ENCODE assay signal across 8 mouse cellular contexts in genomic region chrX:73639255-73639675, GRCm38 (mm10). TPM values are rescaled to one million over a fixed set of nuclear protein-coding genes. Genes with fewer than 3 reads are reported as not detected.
DNase-seq lines count a peak whose midpoint lies in the region; ATAC-seq and TF ChIP-seq lines count a peak whose summit lies in the region.

TSS of gene Dusp9 (plus strand) at chrX:73639419.

- H3K4me3 ChIP-seq in embryonic facial prominence, embryonic 14.5 days (ENCODE audit: low read depth, low read length), result peak within 1 kb of the TSS; percentile 37
- H3K4me3 ChIP-seq in hindbrain, embryonic 14.5 days (replicated peaks; ENCODE audit: low read length), result peak within 1 kb of the TSS; percentile 26
- peak within 1 kb of the TSS; percentile 49; the same call in 1 of the 2 replicates for H3K4me3 ChIP-seq in liver, adult 2 months (ENCODE audit: insufficient read depth, low read depth, low read length)
- H3K4me3 ChIP-seq in midbrain, postnatal 0 days (ENCODE audit: low read depth, low read length), result peak within 1 kb of the TSS; percentile 20; the same call in 1 of the 2 replicates

- no peaks in the 10 kb centered on the region for H3K79me2 ChIP-seq in liver, adult 2 months (ENCODE audit: control insufficient read depth, insufficient read depth, low read length)

- H3K9ac ChIP-seq in embryonic facial prominence, embryonic 14.5 days (ENCODE audit: low read depth, low read length), result peak within 1 kb of the TSS; percentile 49
- no peak within 1 kb of the TSS for H3K9ac ChIP-seq in hindbrain, embryonic 14.5 days
- peak within 1 kb of the TSS; percentile 56; the same call in 1 of the 2 replicates for H3K9ac ChIP-seq in liver, adult 2 months (ENCODE audit: low read depth, low read length)
- H3K9ac ChIP-seq in midbrain, postnatal 0 days (replicated peaks; ENCODE audit: low read length, poor library complexity, severe bottlenecking), result no peak within 1 kb of the TSS

- H3K4me2 ChIP-seq in embryonic facial prominence, embryonic 14.5 days (ENCODE audit: low read depth, low read length), result peak within 1 kb of the TSS; percentile 65
- peak within 1 kb of the TSS; percentile 53 for H3K4me2 ChIP-seq in hindbrain, embryonic 14.5 days (replicated peaks)
- H3K4me2 ChIP-seq in midbrain, postnatal 0 days (ENCODE audit: low read depth, low read length, poor library complexity, severe bottlenecking), result peak within 1 kb of the TSS; percentile 36

- H3K4me1 ChIP-seq in embryonic facial prominence, embryonic 14.5 days (ENCODE audit: control insufficient read depth, insufficient read depth, low read length), result no peaks in the 10 kb centered on the region
- H3K4me1 ChIP-seq in hindbrain, embryonic 14.5 days (replicated peaks; ENCODE audit: control insufficient read depth, insufficient read depth, low read length), result 0 out of 2 replicates have a peak, but pooled peaks cover 5% of the 10 kb centered on the region
- peaks cover 3% of the 10 kb centered on the region for H3K4me1 ChIP-seq in liver, adult 2 months (ENCODE audit: control insufficient read depth, insufficient read depth, low read length)
- no peaks in the 10 kb centered on the region for H3K4me1 ChIP-seq in midbrain, postnatal 0 days (ENCODE audit: insufficient read depth, low read length)

- WGBS in embryonic facial prominence, embryonic 14.5 days, result 18% methylated on average over 21 of the region's 28 CpGs
- WGBS in hindbrain, embryonic 14.5 days, result 21% methylated on average over 22 of the region's 28 CpGs
- WGBS in liver, adult 2 months, result 2% methylated on average over 28 of the region's 28 CpGs
- WGBS in midbrain, postnatal 0 days, result 28% methylated on average over 24 of the region's 28 CpGs

- TF ChIP-seq POLR2A in liver, adult 2 months (IDR thresholded peaks at IDR 0.05; ENCODE audit: extremely low read depth, insufficient read depth, low read length), result no peak

- no peak for TF ChIP-seq CTCF in liver, adult 2 months (IDR thresholded peaks at IDR 0.05; ENCODE audit: low read depth, low read length)
- TF ChIP-seq CTCF in midbrain, postnatal 0 days (IDR thresholded peaks at IDR 0.05), result no peak

- no peak within 1 kb of the TSS for H3K27ac ChIP-seq in embryonic facial prominence, embryonic 14.5 days (replicated peaks; ENCODE audit: low read depth, low read length)
- no peak within 1 kb of the TSS for H3K27ac ChIP-seq in hindbrain, embryonic 14.5 days
- no peak within 1 kb of the TSS for H3K27ac ChIP-seq in liver, adult 2 months (replicated peaks; ENCODE audit: insufficient read depth, low read depth, low read length)
- H3K27ac ChIP-seq in midbrain, postnatal 0 days (ENCODE audit: low read depth, low read length), result no peak within 1 kb of the TSS

- ATAC-seq in embryonic facial prominence, embryonic 14.5 days (ENCODE audit: low read depth), result peak; percentile 88
- peak; percentile 72 for ATAC-seq in hindbrain, embryonic 14.5 days (ENCODE audit: low FRiP score)
- peak; percentile 35 for ATAC-seq in midbrain, postnatal 0 days (ENCODE audit: low FRiP score)
- ATAC-seq in activated CD4-positive, CD25-positive, alpha-beta regulatory T cell, adult 4 months, result no peak

- H3K9me3 ChIP-seq in embryonic facial prominence, embryonic 14.5 days (ENCODE audit: control insufficient read depth, low read length), result no peaks in the 10 kb centered on the region
- no peaks in the 10 kb centered on the region for H3K9me3 ChIP-seq in hindbrain, embryonic 14.5 days (ENCODE audit: control insufficient read depth, low read length)
- no peaks in the 10 kb centered on the region for H3K9me3 ChIP-seq in midbrain, postnatal 0 days (ENCODE audit: low read length)

- peak; percentile 30 for DNase-seq in urinary bladder, postnatal 14 days (ENCODE audit: low spot score)
- DNase-seq in urinary bladder, adult 18-20 months (ENCODE audit: low spot score in 2 of 2), result no peak
- DNase-seq in embryonic facial prominence, embryonic 14.5 days (ENCODE audit: low spot score), result peak; percentile 69
- DNase-seq in hindbrain, embryonic 14.5 days (ENCODE audit: low spot score), result peak; percentile 27
- peak; percentile 40 for DNase-seq in liver, adult 2 months (ENCODE audit: extremely low read depth, low read depth, low spot score)
- DNase-seq in midbrain, postnatal 0 days (ENCODE audit: low spot score), result peak; percentile 30
- no peak for DNase-seq in cerebellum, adult 11-12 months

- H3K27me3 ChIP-seq in embryonic facial prominence, embryonic 14.5 days (replicated peaks; ENCODE audit: control insufficient read depth, insufficient read depth, low read length), result peaks cover 54% of the 10 kb centered on the region
- peaks cover 70% of the 10 kb centered on the region for H3K27me3 ChIP-seq in hindbrain, embryonic 14.5 days (ENCODE audit: control insufficient read depth, insufficient read depth, low read length)
- 0 out of 2 replicates have a peak, but pooled peaks cover 2% of the 10 kb centered on the region for H3K27me3 ChIP-seq in liver, adult 2 months (ENCODE audit: control insufficient read depth, insufficient read depth, low read length)
- peaks cover 25% of the 10 kb centered on the region for H3K27me3 ChIP-seq in midbrain, postnatal 0 days (ENCODE audit: insufficient read depth, low read length)

- H3K36me3 ChIP-seq in embryonic facial prominence, embryonic 14.5 days (ENCODE audit: control insufficient read depth, insufficient read depth, low read length), result no peaks in the 10 kb centered on the region
- no peaks in the 10 kb centered on the region for H3K36me3 ChIP-seq in hindbrain, embryonic 14.5 days (replicated peaks; ENCODE audit: control insufficient read depth, insufficient read depth)
- no peaks in the 10 kb centered on the region for H3K36me3 ChIP-seq in liver, adult 2 months (ENCODE audit: control insufficient read depth, insufficient read depth, low read length)
- H3K36me3 ChIP-seq in midbrain, postnatal 0 days (ENCODE audit: insufficient read depth, low read length), result no peaks in the 10 kb centered on the region

RNA-seq across cellular contexts. Expression of gene Dusp9, which starts in this region (rescaled TPM):
- 1.6 and 2.2 TPM in 2 replicates for polyA plus RNA-seq in embryonic facial prominence, embryonic 14.5 days (2014; fragmentation: Nextera tagmentation; extraction: Ambion mirVana)
- 0.25 and 0.39 TPM in 2 replicates for polyA plus RNA-seq in hindbrain, embryonic 14.5 days (2014; fragmentation: Nextera tagmentation; extraction: Ambion mirVana)
- total RNA-seq in liver, adult 2 months (2014; rRNA removed), result 0.07 TPM in 1 of 2 replicates, not detected in the other
- polyA plus RNA-seq in liver, adult 2 months (2012; rRNA removed), result 0.04 TPM in 1 of 2 replicates, not detected in the other
- 1.4 and 2.1 TPM in 2 replicates for total RNA-seq in midbrain, postnatal 0 days (2014; rRNA removed)
- polyA plus RNA-seq in midbrain, postnatal 0 days (2015; fragmentation: Nextera tagmentation; extraction: Ambion mirVana), result 0.39 and 0.68 TPM in 2 replicates
- polyA plus RNA-seq in activated CD4-positive, CD25-positive, alpha-beta regulatory T cell, adult 4 months (2017; shearing (Covaris generic)), result under 1 TPM in 1 of 2 experiments, not detected in 1; 0.23 TPM

Comparison
In these comparisons a context has a peak if more than half of its experiments do, and no peak if none do; other contexts are left out.
1. DNase-seq: peak in urinary bladder, postnatal 14 days (single experiment), embryonic facial prominence, embryonic 14.5 days (single experiment) and midbrain, postnatal 0 days (single experiment); none in urinary bladder, adult 18-20 months (0 of 2) and cerebellum, adult 11-12 months (single experiment).
2. Peak in DNase-seq, ATAC-seq, H3K4me3 ChIP-seq and H3K4me2 ChIP-seq in hindbrain, embryonic 14.5 days; RNA of the gene not detected or under 1 TPM.
3. Peak in DNase-seq, H3K4me3 ChIP-seq and H3K9ac ChIP-seq in liver, adult 2 months; RNA of the gene not detected or under 1 TPM.
4. Peak in every context shown above with its lines, with median percentiles within 50 percentile points of each other: H3K4me2 ChIP-seq and H3K4me3 ChIP-seq.